Mouse (Mus musculus): ENCODE measurements around the gene Gm28042.

GRCm38 (mm10) chr2:120011462-120012200 is 15.7 kb upstream of the Gm28042 start:
- peak; percentile 72 for TF ChIP-seq CTCF (IDR thresholded peaks at IDR 0.05; ENCODE audit: low read depth)
- TF ChIP-seq EP300 (IDR thresholded peaks at IDR 0.05; ENCODE audit: low read depth): no peak

All from liver, embryonic 14.5 days (tissue).